Mouse (Mus musculus): ENCODE measurements around the gene Thrb. TPM values are rescaled to one million over a fixed set of nuclear protein-coding genes. Genes with fewer than 3 reads are reported as not detected.

The Thrb gene
- polyA plus RNA-seq, 1 experiment: 0.01 TPM

DNA sequence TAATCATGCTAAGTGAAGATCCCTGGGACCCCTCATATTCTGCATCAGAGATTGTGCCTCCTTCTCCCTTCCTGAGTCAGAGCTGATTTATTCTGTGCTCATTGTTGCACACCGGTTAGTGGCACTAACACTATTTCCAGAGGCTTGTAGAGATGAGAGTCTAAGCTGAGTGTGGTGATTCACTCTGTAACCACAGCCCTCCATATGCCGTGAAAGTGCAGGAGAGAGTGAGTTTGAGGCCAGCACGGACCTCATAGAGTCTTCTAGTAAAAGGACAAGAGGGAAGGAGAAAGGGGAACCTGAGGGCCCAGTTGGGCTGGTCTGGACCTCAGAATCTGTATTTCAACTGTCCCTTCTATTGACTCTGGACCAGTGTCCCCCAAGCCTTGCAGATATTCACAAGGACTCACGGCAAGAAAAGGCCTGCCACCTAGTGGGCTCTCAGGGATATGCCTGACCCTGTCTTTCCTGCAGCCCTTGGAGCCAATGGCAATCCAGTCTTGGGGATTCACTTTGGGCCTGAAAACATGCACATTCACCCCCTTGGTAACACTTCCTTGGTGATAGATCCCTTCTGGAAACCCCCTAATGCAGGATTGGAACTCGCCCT, 307.2 kb downstream of the Thrb start:
- Histone ChIP-seq H3K4me3 (replicated peaks) (no peak overlapping the region), H3K9me3 (ENCODE audit: control insufficient read depth, low read length) (no peaks in the 10 kb centered on the region), H3K4me1 (ENCODE audit: control insufficient read depth) (no peaks in the 10 kb centered on the region), H3K27me3 (ENCODE audit: control insufficient read depth) (no peaks in the 10 kb centered on the region), H3K36me3 (ENCODE audit: control insufficient read depth) (no peaks in the 10 kb centered on the region)
- TF ChIP-seq TAL1 (IDR thresholded peaks at IDR 0.05; ENCODE audit: low read length) (no peak), GATA1 (IDR thresholded peaks at IDR 0.05; ENCODE audit: low read length) (no peak)

DNA sequence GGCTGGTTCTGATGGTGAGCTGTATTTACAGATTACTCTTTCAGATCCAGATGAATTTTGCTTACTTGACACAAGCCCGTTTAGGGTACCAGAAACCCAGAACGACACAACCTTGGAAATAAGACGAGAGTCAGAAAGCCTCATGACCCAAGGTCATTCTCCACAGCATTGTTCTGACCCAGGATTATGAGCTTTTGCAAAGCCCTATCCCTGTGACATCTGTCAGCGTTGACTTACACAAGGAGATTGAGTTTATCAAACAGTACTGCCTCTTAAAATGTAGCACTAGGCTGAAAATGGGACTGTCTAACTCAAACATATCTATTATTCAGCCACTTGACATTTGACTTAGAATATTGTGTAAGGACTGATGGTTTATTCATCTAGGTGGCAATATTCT, 312.1 kb downstream of the Thrb start:
- Histone ChIP-seq H3K27me3 (ENCODE audit: control insufficient read depth) (no peaks in the 10 kb centered on the region), H3K4me3 (replicated peaks) (no peak overlapping the region), H3K4me1 (ENCODE audit: control insufficient read depth) (no peaks in the 10 kb centered on the region), H3K36me3 (ENCODE audit: control insufficient read depth) (no peaks in the 10 kb centered on the region), H3K9me3 (ENCODE audit: control insufficient read depth, low read length) (no peaks in the 10 kb centered on the region)
- TF ChIP-seq GATA1 (IDR thresholded peaks at IDR 0.05; ENCODE audit: low read length): no peak
- no peak for TF ChIP-seq TAL1 (IDR thresholded peaks at IDR 0.05; ENCODE audit: low read length)

DNA sequence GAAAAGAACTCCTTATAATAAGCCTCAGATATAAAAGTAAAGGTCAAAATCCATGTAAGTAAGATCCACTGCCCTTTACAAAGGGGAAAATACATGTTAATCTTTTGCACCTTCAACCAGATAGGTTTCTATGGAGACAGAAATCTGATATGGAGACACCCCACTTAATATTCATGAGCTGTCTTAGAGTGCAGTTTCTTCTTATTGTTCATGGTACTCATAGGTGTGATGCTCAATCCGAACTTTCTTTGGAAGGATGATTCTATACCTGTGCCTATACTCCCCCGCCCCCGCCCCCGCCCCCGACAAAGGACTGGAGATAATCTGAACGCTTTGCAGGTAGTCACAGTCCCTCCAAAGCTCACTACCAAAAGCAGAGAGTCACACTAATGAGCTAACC, 312.6 kb downstream of the Thrb start:
- Histone ChIP-seq H3K4me3 (replicated peaks) (no peak overlapping the region), H3K9me3 (ENCODE audit: control insufficient read depth, low read length) (no peaks in the 10 kb centered on the region), H3K4me1 (ENCODE audit: control insufficient read depth) (no peaks in the 10 kb centered on the region), H3K36me3 (ENCODE audit: control insufficient read depth) (no peaks in the 10 kb centered on the region), H3K27me3 (ENCODE audit: control insufficient read depth) (no peaks in the 10 kb centered on the region)
- TF ChIP-seq GATA1 (IDR thresholded peaks at IDR 0.05; ENCODE audit: low read length) (no peak), TAL1 (IDR thresholded peaks at IDR 0.05; ENCODE audit: low read length) (no peak)

DNA sequence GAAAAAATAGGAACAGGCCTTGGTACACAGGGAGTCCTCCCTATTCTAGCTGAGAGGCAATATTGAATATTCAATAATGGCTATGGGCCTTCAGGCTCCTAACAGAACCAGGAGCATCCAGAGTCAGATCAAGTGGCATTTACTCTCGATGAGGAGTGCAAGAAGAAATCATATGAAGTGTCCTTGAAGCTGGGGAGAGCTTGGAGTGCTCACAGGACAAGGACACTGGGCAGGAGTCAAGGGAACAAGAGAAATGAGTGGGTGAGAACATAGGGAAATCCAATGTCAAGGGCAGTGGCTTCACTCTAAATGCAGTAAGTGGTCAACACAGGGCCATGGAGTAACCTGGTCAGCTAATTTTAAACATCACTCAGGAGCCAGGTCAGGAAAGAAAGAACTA, 315.7 kb downstream of the Thrb start:
- Histone ChIP-seq H3K4me3 (replicated peaks) (no peak overlapping the region), H3K36me3 (ENCODE audit: control insufficient read depth) (no peaks in the 10 kb centered on the region), H3K4me1 (ENCODE audit: control insufficient read depth) (no peaks in the 10 kb centered on the region), H3K27me3 (ENCODE audit: control insufficient read depth) (no peaks in the 10 kb centered on the region), H3K9me3 (ENCODE audit: control insufficient read depth, low read length) (no peaks in the 10 kb centered on the region)
- TF ChIP-seq GATA1 (IDR thresholded peaks at IDR 0.05; ENCODE audit: low read length) (no peak), TAL1 (IDR thresholded peaks at IDR 0.05; ENCODE audit: low read length) (no peak)

DNA sequence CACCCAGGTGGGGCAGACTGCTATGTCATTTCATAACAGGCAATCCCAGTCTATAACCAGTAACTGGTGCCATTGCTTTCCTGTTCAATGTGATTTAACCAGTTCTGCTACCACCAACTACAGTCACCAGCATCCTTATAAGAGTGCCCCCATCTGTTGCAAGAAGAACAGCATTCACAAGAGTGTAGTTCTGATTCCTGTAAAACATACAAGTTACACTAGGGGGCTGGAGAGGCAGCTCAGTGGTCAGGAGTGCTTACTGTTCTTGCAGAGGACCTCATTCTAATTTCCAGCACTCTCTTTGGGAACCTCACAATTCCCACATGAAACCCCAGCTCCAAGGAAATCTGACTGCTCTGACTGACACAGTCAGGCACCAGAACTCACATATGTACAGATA, 318.2 kb downstream of the Thrb start:
- H3K27me3 ChIP-seq (ENCODE audit: control insufficient read depth): no peaks in the 10 kb centered on the region
- TF ChIP-seq TAL1 (IDR thresholded peaks at IDR 0.05; ENCODE audit: low read length) (no peak), GATA1 (IDR thresholded peaks at IDR 0.05; ENCODE audit: low read length) (no peak)

DNA sequence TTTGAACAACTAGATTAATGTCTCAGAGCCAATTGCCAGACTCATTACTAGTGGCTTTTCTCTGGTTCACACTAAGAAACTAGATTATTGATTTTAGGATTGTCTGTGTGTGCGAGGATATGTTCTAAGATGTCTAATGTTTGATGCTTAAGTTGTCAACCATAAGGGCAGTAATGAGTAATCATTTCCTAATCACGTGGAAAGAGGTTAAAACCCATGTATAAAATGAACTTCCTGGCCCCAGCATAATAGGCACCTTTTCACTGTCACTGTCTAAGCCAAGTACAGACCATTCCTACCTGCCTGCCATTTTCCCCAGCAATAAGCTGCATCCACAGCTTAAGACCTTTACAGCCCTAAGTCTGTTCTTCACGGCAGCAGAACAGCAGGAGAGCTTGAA, 321.2 kb downstream of the Thrb start:
- Histone ChIP-seq H3K9me3 (ENCODE audit: control insufficient read depth, low read length) (no peaks in the 10 kb centered on the region), H3K4me3 (replicated peaks) (no peak overlapping the region), H3K27me3 (ENCODE audit: control insufficient read depth) (no peaks in the 10 kb centered on the region), H3K4me1 (ENCODE audit: control insufficient read depth) (no peaks in the 10 kb centered on the region), H3K36me3 (ENCODE audit: control insufficient read depth) (no peaks in the 10 kb centered on the region)
- TF ChIP-seq GATA1 (IDR thresholded peaks at IDR 0.05; ENCODE audit: low read length) (no peak), TAL1 (IDR thresholded peaks at IDR 0.05; ENCODE audit: low read length) (no peak)

More for the DNA sequence above, 318.2 kb downstream of the Thrb start:
- no peaks in the 10 kb centered on the region for H3K36me3 ChIP-seq (ENCODE audit: control insufficient read depth)
- H3K4me3 ChIP-seq (replicated peaks): no peak overlapping the region
- no peaks in the 10 kb centered on the region for H3K4me1 ChIP-seq (ENCODE audit: control insufficient read depth)
- H3K9me3 ChIP-seq (ENCODE audit: control insufficient read depth, low read length): no peaks in the 10 kb centered on the region

DNA sequence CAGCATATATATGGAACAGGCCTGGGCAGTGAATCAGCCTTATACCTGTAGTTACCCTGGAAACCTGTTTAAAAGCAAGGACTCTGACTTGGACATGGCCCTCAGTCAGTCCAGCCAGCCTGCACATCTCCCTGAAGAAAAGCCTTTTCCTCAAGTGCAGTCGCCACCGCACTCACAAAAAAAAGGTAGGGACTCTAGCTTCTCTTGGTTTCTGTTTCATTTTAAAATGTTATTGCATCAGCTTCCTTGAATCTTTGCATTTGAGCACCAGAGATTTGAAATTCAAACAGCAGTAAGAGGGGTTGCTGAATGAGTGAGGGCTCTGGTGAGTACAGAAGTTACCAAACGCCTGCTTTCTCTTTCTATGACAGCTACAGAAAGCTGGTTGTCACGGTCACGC, 322.0 kb downstream of the Thrb start:
- Histone ChIP-seq H3K4me3 (replicated peaks) (no peak overlapping the region), H3K9me3 (ENCODE audit: control insufficient read depth, low read length) (no peaks in the 10 kb centered on the region)

DNA sequence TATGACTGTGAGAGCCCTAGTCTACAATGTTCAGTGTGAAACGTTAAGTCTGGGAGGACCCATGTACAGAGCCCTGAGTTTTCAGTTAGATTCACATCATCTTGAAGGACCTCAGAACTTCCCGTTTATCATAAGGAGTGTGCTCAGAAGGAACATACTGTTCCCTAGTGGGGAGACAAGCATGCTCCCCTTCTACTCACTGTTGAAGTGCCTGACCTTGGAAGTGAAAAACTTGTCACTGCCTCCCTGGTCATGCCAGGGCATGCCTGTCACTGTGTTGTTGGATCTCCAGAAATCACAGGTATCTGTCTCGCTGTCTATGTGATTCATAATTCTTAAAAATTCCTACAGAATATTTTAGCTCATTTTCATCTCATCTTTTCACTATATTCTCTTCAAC, 323.3 kb downstream of the Thrb start:
- H3K36me3 ChIP-seq (ENCODE audit: control insufficient read depth): no peaks in the 10 kb centered on the region
- no peak overlapping the region for H3K4me3 ChIP-seq (replicated peaks)
- H3K9me3 ChIP-seq (ENCODE audit: control insufficient read depth, low read length): no peaks in the 10 kb centered on the region
- H3K4me1 ChIP-seq (ENCODE audit: control insufficient read depth): no peaks in the 10 kb centered on the region
- TF ChIP-seq TAL1 (IDR thresholded peaks at IDR 0.05; ENCODE audit: low read length) (no peak), GATA1 (IDR thresholded peaks at IDR 0.05; ENCODE audit: low read length) (no peak)
- H3K27me3 ChIP-seq (ENCODE audit: control insufficient read depth): no peaks in the 10 kb centered on the region

More for the DNA sequence above, 322.0 kb downstream of the Thrb start:
- TF ChIP-seq TAL1 (IDR thresholded peaks at IDR 0.05; ENCODE audit: low read length): no peak
- no peak for TF ChIP-seq GATA1 (IDR thresholded peaks at IDR 0.05; ENCODE audit: low read length)
- Histone ChIP-seq H3K36me3 (ENCODE audit: control insufficient read depth) (no peaks in the 10 kb centered on the region), H3K27me3 (ENCODE audit: control insufficient read depth) (no peaks in the 10 kb centered on the region), H3K4me1 (ENCODE audit: control insufficient read depth) (no peaks in the 10 kb centered on the region)

DNA sequence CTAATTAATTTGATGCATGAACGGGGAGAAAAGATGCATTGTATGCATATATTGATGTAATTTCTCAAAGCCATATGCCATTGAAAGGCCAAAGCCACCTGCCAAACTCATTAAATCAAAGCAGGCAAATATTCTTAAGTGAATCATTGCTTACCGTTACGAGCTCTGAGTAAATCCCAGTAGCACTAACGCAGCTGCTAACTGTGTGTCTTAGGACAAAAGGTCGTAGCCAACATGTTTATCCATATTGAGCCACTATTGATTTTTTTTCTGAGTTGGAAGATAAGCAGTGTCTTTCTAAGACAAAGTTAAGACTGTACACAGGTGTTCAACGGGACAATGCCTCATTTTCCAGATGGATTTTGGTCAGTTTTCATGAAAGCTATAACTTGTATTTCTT, 323.8 kb downstream of the Thrb start:
- Histone ChIP-seq H3K4me3 (replicated peaks) (no peak overlapping the region), H3K36me3 (ENCODE audit: control insufficient read depth) (no peaks in the 10 kb centered on the region), H3K9me3 (ENCODE audit: control insufficient read depth, low read length) (no peaks in the 10 kb centered on the region), H3K27me3 (ENCODE audit: control insufficient read depth) (no peaks in the 10 kb centered on the region), H3K4me1 (ENCODE audit: control insufficient read depth) (no peaks in the 10 kb centered on the region)
- TF ChIP-seq GATA1 (IDR thresholded peaks at IDR 0.05; ENCODE audit: low read length) (no peak), TAL1 (IDR thresholded peaks at IDR 0.05; ENCODE audit: low read length) (no peak)

DNA sequence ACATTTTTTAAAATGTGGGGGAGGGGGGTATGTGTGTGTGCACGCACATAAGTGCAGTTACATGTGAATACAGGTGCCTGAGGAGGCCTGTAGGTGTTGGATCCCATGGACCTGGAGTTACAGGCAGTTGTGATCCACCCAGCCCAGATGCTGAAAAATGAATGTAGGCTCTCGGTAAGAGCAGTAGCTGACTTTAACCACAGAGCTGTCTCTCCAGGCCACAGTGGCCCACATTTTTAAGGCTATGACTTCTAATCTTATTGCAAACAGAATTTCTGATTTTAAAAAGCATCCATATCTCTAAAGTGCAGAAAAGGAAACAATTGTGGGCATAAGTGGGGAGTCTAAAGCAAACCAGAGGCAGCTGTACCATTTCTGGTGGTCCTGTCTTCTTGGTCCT, 328.5 kb downstream of the Thrb start:
- no peaks in the 10 kb centered on the region for H3K27me3 ChIP-seq (ENCODE audit: control insufficient read depth)
- H3K4me3 ChIP-seq (replicated peaks): no peak overlapping the region
- H3K4me1 ChIP-seq (ENCODE audit: control insufficient read depth): no peaks in the 10 kb centered on the region
- no peaks in the 10 kb centered on the region for H3K9me3 ChIP-seq (ENCODE audit: control insufficient read depth, low read length)
- H3K36me3 ChIP-seq (ENCODE audit: control insufficient read depth): no peaks in the 10 kb centered on the region
- no peak for TF ChIP-seq GATA1 (IDR thresholded peaks at IDR 0.05; ENCODE audit: low read length)
